Mouse (Mus musculus): ENCODE results near the gene Snrpa. TPM values are rescaled to one million over a fixed set of nuclear protein-coding genes. Genes with fewer than 3 reads are reported as not detected.

Gene Snrpa
- polyA plus RNA-seq, 1 experiment, result 158 TPM

DNA sequence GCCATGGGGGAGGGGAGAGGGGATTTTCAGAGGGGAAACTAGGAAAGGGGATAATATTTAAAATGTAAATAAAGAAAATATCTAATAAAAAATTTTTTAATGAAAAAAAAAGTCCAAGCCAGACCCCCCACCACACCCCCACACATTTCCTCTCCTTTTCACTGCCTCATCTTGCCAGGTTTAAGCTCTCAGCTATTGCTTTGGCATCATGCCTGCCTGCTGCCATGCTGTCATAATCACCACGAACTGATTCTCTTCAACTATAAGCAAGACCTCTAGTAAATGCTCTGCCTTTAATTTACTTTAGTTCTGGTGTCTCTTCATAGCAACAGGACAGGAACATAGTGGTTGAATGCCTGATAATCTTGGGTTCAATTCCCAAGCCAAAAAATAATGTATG, 13.6 kb downstream of the Snrpa start:
- no peak for DNase-seq
- WGBS, result 7% methylated on average over 1 of the region's 1 CpGs
- no peak overlapping the region for H3K27ac ChIP-seq (ENCODE audit: insufficient read depth, low read length)
- no peaks in the 10 kb centered on the region for H3K27me3 ChIP-seq (ENCODE audit: control insufficient read depth, insufficient read depth, low read length)
- H3K4me3 ChIP-seq (replicated peaks; ENCODE audit: insufficient read depth, low read depth, low read length), result no peak overlapping the region
- no peaks in the 10 kb centered on the region for H3K4me1 ChIP-seq (ENCODE audit: control insufficient read depth, insufficient read depth, low read length)
- TF ChIP-seq POLR2A (IDR thresholded peaks at IDR 0.05; ENCODE audit: borderline replicate concordance, insufficient read depth, low read length) (no peak), CTCF (IDR thresholded peaks at IDR 0.05; ENCODE audit: borderline replicate concordance, insufficient read depth, low read depth, low read length) (no peak)

DNA sequence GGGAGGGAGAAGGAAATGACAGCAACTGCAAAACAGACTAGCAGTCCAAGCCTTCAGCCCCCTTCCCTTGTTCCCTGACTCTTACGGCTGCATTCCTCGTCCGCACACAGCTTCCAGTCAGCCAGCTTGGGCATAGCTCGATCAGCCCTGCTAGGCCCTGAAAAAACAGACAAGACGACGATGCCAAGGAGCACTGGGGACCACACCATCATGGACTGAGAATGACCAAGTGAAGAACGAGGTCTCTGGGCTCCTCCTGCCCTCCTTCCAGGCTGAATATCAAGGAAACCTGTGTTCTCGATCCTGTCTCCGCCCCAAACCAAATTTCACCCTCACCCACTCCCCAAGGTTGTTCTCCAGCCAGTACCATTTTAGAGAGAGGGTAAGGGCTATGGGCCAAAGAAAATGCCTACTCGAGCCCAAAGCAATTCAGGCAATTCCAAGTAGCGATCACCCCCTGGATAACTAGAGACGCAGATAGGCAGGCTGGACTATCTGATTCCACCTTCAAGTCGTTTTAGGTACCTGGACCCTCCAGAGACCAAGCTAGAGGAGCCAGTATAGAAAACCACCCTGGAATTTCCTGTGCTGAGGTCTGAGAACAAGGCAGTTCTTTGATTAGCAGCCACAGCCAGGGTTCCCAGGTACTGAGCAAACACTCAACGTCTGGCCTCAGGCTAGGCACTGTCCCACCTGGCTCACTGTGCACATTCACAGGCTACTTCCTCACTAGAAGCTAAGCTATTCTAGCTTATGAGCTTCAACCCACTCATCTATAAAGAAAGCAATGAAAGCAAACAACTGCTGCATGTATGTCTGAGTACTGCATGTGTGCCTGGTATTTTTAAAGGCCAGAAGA, 15.0 kb downstream of the Snrpa start, which contains the start of the genes Gm21983 and Mia:
Gm21983 (minus strand) TSS at position 250 of the 859 bp plus-strand sequence.
Mia (minus strand) TSS at position 321 of the 859 bp plus-strand sequence.
- H3K4me1 ChIP-seq (ENCODE audit: control insufficient read depth, insufficient read depth, low read length), result no peaks in the 10 kb centered on the region
- 31% methylated on average over 14 of the region's 14 CpGs for WGBS
- DNase-seq, result no peak
- no peaks in the 10 kb centered on the region for H3K27me3 ChIP-seq (ENCODE audit: control insufficient read depth, insufficient read depth, low read length)
- H3K4me3 ChIP-seq (replicated peaks; ENCODE audit: insufficient read depth, low read depth, low read length), result no peak within 1 kb of the TSS
- H3K27ac ChIP-seq (ENCODE audit: insufficient read depth, low read length), result no peak within 1 kb of the TSS
- TF ChIP-seq POLR2A (IDR thresholded peaks at IDR 0.05; ENCODE audit: borderline replicate concordance, insufficient read depth, low read length) (no peak), CTCF (IDR thresholded peaks at IDR 0.05; ENCODE audit: borderline replicate concordance, insufficient read depth, low read depth, low read length) (no peak)

DNA sequence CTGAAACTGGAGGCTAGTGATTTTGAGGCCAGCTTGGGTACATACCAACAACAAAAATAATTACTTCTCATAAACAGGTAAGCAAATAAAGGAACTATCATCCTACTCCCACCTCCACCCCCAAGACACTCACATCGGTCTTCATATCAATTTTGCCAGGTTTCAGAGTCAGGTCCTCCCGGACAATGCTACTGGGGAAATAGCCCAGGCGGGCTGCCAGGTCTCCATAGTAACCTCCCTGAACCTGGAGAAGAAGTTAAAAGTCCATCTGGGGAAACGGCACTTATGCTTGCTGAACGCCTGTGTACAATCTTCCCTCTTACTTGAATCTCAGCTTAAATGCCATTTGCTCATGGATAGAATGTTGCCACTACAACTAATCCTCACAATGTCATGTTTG, 16.0 kb downstream of the Snrpa start:
- WGBS, result 25% methylated on average over 5 of the region's 5 CpGs
- no peak overlapping the region for H3K27ac ChIP-seq (ENCODE audit: insufficient read depth, low read length)
- TF ChIP-seq CTCF (IDR thresholded peaks at IDR 0.05; ENCODE audit: borderline replicate concordance, insufficient read depth, low read depth, low read length), result no peak
- no peak for TF ChIP-seq POLR2A (IDR thresholded peaks at IDR 0.05; ENCODE audit: borderline replicate concordance, insufficient read depth, low read length)

DNA sequence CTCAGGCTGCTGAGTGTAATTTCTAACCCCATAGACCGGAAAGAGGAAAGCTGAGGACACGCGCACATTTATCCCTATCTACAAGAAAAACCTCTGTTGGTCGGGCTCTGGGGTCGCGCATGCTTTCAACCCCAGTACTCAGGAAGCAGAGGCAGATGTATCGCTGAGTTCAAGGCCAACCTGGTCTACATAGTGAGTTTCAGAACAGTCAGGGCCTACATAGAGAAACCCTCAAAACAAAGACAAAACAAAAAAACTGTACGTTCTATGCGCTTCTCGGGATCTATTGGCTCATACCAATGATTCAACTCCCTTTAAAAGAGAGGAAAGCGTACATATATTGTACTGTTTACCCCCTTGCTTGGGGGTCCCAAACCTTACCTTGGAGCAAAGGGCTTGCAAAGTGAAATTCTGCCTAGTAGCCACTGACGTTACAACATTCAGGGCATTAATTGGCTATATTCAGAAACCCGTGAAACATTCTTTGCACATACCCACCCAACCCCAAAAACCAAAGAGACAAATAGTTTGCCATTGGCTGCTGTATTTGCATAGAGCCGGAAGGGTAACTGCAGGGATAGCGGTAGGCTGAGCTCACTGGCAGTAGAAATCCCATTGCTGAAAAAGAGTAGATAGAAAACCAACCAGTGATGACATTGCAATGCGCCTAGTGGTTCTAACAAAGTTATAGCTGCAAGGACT, 16.7 kb downstream of the Snrpa start:
- TF ChIP-seq CTCF (IDR thresholded peaks at IDR 0.05; ENCODE audit: borderline replicate concordance, insufficient read depth, low read depth, low read length) (no peak), POLR2A (IDR thresholded peaks at IDR 0.05; ENCODE audit: borderline replicate concordance, insufficient read depth, low read length) (0 out of 2 replicates have a peak, but pooled peaks have one; percentile 59)
- WGBS, result 42% methylated on average over 16 of the region's 16 CpGs
- Histone ChIP-seq H3K27me3 (ENCODE audit: control insufficient read depth, insufficient read depth, low read length) (no peaks in the 10 kb centered on the region), H3K4me3 (replicated peaks; ENCODE audit: insufficient read depth, low read depth, low read length) (peak overlapping the region; percentile 55), H3K4me1 (ENCODE audit: control insufficient read depth, insufficient read depth, low read length) (no peaks in the 10 kb centered on the region), H3K27ac (ENCODE audit: insufficient read depth, low read length) (peak overlapping the region; percentile 53; the same call in 1 of the 2 replicates)
- no peak for DNase-seq

More for the DNA sequence above, 16.0 kb downstream of the Snrpa start:
- no peak overlapping the region for H3K4me3 ChIP-seq (replicated peaks; ENCODE audit: insufficient read depth, low read depth, low read length)
- H3K4me1 ChIP-seq (ENCODE audit: control insufficient read depth, insufficient read depth, low read length), result no peaks in the 10 kb centered on the region
- peak in 1 of 2 experiments; percentile 34 for DNase-seq
- H3K27me3 ChIP-seq (ENCODE audit: control insufficient read depth, insufficient read depth, low read length), result no peaks in the 10 kb centered on the region

DNA sequence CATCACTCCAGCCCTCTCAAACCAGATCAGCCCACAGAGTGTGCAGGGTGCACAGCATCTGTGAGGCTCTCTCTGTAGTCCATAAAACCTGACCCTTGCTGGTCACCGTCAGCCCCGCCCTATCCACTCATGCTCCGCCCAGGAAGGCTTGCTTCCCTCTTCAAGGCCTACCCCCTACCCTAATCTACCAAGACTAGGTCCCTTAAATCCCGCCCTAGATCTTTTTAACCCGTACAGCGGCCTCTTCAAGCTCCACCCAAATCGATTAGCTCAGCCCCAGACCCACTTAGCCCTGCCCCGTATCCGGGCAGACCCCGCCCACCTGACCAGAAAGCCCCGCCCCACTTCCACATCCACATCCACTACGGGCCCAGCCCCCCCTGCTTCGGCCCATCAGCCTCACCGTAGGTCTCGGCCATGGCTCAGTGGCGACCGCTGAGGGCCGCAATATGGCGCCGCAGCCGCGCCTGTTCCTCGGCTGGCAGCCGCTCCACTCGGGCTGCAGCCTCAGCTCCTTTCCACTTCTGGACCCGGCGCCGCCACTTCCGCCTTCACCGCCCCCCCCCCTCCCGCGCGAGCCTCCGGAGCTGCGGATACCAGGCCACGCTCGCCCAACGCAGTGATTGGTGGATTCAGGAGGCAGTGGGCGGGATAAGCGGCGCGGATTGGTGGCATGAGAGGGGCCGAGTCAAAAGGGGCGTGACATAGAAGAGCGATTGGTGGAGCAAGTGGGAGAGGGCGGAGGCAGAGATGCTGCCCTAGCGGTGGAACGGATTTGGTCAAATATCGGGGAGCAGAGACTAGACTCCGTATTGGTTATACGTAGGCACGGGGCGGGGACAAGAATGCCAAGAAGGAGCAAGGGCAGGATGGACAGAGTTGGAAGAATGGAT, 17.5 kb downstream of the Snrpa start, which contains the start of gene Rab4b:
Rab4b (minus strand) TSS at position 573 of the 893 bp plus-strand sequence.
- Histone ChIP-seq H3K4me3 (replicated peaks; ENCODE audit: insufficient read depth, low read depth, low read length) (peak within 1 kb of the TSS; percentile 79), H3K27me3 (ENCODE audit: control insufficient read depth, insufficient read depth, low read length) (no peaks in the 10 kb centered on the region), H3K27ac (ENCODE audit: insufficient read depth, low read length) (peak within 1 kb of the TSS; percentile 55), H3K4me1 (ENCODE audit: control insufficient read depth, insufficient read depth, low read length) (no peaks in the 10 kb centered on the region)
- TF ChIP-seq POLR2A (IDR thresholded peaks at IDR 0.05; ENCODE audit: borderline replicate concordance, insufficient read depth, low read length) (no peak; the same call in 1 of the 2 replicates), CTCF (IDR thresholded peaks at IDR 0.05; ENCODE audit: borderline replicate concordance, insufficient read depth, low read depth, low read length) (peak; percentile 54; the same call in 1 of the 2 replicates)
- DNase-seq, result peak; percentile 100
- under 1% methylated on average over 53 of the region's 53 CpGs for WGBS

DNA sequence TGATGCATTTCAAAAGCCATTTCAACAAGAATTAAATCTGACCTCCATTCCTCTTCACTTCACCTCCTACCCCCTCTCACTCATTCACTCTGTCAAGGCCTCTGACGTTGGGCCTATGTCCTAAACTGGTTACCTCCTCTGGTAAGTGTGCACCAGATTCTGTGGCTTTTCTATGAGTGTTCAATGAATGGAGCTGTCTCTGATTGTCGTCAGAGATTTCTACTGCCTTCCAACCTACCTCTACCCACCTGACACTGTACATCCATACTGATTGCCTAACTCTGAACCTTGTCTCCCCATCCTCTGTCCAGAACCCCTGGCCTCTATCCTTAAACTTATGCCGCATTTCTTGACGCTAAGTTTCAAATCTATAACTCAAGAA, 18.1 kb downstream of the Snrpa start:
- TF ChIP-seq POLR2A (IDR thresholded peaks at IDR 0.05; ENCODE audit: borderline replicate concordance, insufficient read depth, low read length), result no peak
- TF ChIP-seq CTCF (IDR thresholded peaks at IDR 0.05; ENCODE audit: borderline replicate concordance, insufficient read depth, low read depth, low read length), result no peak
- Histone ChIP-seq H3K27me3 (ENCODE audit: control insufficient read depth, insufficient read depth, low read length) (no peaks in the 10 kb centered on the region), H3K4me3 (replicated peaks; ENCODE audit: insufficient read depth, low read depth, low read length) (peak overlapping the region; percentile 79), H3K4me1 (ENCODE audit: control insufficient read depth, insufficient read depth, low read length) (no peaks in the 10 kb centered on the region), H3K27ac (ENCODE audit: insufficient read depth, low read length) (peak overlapping the region; percentile 55; the same call in 1 of the 2 replicates)
- DNase-seq, result no peak
- 12% methylated on average over 4 of the region's 4 CpGs for WGBS

DNA sequence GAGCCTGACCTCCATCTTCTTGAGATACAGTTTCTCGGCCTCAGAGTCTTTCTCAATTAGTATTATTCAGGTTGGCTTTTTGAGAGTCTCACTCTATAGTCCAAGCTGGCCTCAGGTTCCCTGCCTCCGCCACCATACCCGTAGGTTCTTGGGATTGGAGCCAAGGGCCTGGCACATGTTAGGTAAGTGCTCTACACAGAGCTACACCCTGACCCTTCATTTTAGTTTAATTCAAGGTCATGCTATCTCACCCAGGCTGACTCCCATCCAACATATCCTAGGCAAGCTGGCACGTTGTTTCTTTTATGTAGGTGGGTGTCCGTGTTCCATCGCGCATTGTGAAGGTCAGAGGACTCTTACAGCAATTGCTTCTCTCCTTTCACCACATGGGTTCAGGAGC, 21.2 kb downstream of the Snrpa start:
- 78% methylated on average over 7 of the region's 7 CpGs for WGBS
- Histone ChIP-seq H3K4me3 (replicated peaks; ENCODE audit: insufficient read depth, low read depth, low read length) (no peak overlapping the region), H3K27ac (ENCODE audit: insufficient read depth, low read length) (no peak overlapping the region), H3K4me1 (ENCODE audit: control insufficient read depth, insufficient read depth, low read length) (no peaks in the 10 kb centered on the region), H3K27me3 (ENCODE audit: control insufficient read depth, insufficient read depth, low read length) (no peaks in the 10 kb centered on the region)
- TF ChIP-seq CTCF (IDR thresholded peaks at IDR 0.05; ENCODE audit: borderline replicate concordance, insufficient read depth, low read depth, low read length), result no peak
- no peak for TF ChIP-seq POLR2A (IDR thresholded peaks at IDR 0.05; ENCODE audit: borderline replicate concordance, insufficient read depth, low read length)
- no peak for DNase-seq
